Mouse (Mus musculus): ENCODE data around the gene Olfr967. TPM values are rescaled to one million over a fixed set of nuclear protein-coding genes. Genes with fewer than 3 reads are reported as not detected.
"Not testable (repeated sequence)": the region's sequence is repeated elsewhere in the genome, so short reads cannot be mapped to it uniquely, and the experiment has no call there.

The Olfr967 gene
- polyA plus RNA-seq (2015; fragmentation: Nextera tagmentation; extraction: Ambion mirVana), result not detected in 2 replicates

DNA sequence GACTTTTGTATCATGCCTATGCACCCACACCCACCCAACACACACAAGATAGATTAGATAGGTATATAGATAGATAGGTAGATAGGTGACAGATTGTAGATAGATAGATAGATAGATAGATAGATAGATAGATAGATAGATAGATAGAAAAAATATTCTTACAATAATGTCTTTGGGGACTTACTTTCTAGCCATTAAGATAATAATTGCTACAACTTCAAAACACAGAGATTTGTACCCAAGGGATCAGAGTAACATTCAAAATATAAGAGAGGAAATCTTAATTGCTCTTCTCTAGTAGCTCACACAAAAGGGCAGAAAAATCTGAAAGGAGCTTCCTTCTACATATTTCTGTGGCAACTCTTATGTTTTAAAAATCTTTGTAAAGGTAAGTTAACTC is at the start of gene Olfr967:
Gene Olfr967, plus strand, starts transcription at position 301 of the 400 bp plus-strand sequence.
- Histone ChIP-seq H3K4me3 (no peak within 1 kb of the TSS), H3K36me3 (no peaks in the 10 kb centered on the region), H3K4me1 (no peaks in the 10 kb centered on the region), H3K4me2 (no peak within 1 kb of the TSS), H3K27me3 (replicated peaks) (no peaks in the 10 kb centered on the region), H3K9ac (no peak within 1 kb of the TSS), H3K9me3 (no peaks in the 10 kb centered on the region), H3K27ac (replicated peaks) (no peak within 1 kb of the TSS)
- ATAC-seq (ENCODE audit: extremely low read depth, insufficient number of reproducible peaks, low FRiP score, low TSS enrichment), result no peak

DNA sequence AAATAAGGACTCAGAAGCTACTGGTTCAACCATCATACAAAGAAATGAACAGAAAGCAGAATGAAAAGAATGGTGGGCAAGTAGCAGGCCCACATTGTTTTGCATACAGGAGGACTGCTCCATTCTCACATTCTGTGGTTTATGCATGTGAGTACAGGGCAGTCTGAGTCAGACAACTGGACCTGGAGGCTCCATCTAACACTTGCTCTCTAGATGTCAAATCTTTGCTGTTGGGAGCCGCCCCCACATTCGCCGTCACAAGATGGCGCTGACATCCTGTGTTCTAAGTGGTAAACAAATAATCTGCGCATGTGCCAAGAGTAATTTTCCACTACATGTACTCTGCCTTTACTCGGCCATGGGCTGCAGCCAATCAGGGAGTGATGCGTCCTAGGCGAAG is 44.9 kb upstream of the Olfr967 start:
- not testable (repeated sequence) for H3K27ac ChIP-seq (replicated peaks); H3K9ac ChIP-seq; H3K9me3 ChIP-seq; H3K4me3 ChIP-seq; H3K4me1 ChIP-seq; H3K4me2 ChIP-seq; H3K27me3 ChIP-seq (replicated peaks); H3K36me3 ChIP-seq; ATAC-seq (ENCODE audit: extremely low read depth, insufficient number of reproducible peaks, low FRiP score, low TSS enrichment)
- WGBS, result 81% methylated on average over 8 of the region's 8 CpGs

DNA sequence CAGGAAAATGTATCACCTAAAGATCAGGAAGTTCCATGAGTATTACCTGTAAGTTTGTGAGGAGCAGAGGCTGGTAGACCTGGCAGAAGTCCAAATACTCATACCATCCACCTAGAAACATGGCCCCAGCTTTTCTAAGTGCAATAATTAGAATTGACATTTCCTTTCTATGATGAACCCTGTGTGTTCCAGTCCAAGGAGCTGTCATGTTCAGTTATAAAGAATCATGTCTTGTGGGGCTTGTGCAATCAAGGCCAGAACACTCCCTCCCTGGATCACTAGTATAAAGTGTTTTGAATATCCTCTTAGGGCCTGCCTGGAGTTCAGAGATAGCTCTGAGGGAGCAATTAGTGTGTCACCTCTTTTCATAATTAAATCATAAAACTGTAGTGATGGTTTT is 39.0 kb upstream of the Olfr967 start, which contains the start of gene Olfr149:
Gene Olfr149, minus strand, starts transcription at position 101 of the 400 bp plus-strand sequence.
- Histone ChIP-seq H3K27ac (replicated peaks) (no peak within 1 kb of the TSS), H3K9me3 (no peaks in the 10 kb centered on the region), H3K4me3 (no peak within 1 kb of the TSS), H3K4me2 (no peak within 1 kb of the TSS), H3K27me3 (replicated peaks) (no peaks in the 10 kb centered on the region), H3K4me1 (0 out of 2 replicates have a peak, but pooled peaks cover 4% of the 10 kb centered on the region), H3K9ac (no peak within 1 kb of the TSS), H3K36me3 (no peaks in the 10 kb centered on the region)
- ATAC-seq (ENCODE audit: extremely low read depth, insufficient number of reproducible peaks, low FRiP score, low TSS enrichment), result no peak

DNA sequence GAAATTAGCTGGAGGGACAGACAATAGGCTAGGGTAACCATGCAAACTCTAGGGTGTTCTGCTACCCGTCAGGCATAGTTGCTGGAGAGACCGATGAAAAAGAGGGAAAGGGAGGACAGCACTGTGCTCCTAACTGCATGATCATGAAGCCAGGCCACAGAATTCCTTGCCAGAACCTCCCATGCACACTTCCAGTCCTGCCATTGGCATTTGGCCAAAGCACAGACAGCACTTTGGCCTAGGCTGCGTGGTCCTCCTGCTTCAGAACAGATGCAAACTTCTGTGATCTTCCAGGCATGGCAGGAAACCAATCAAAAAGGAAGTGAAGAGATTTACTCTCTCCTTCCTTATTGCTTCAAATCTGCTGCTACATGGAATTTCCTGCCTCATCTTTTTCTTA is 37.1 kb upstream of the Olfr967 start:
- no peaks in the 10 kb centered on the region for H3K27me3 ChIP-seq (replicated peaks)
- WGBS, result 44% methylated on average over 3 of the region's 3 CpGs
- no peak overlapping the region for H3K4me3 ChIP-seq
- H3K9me3 ChIP-seq, result no peaks in the 10 kb centered on the region
- H3K27ac ChIP-seq (replicated peaks), result no peak overlapping the region; the same call in 1 of the 2 replicates
- 0 out of 2 replicates have a peak, but pooled peaks cover 4% of the 10 kb centered on the region for H3K4me1 ChIP-seq
- no peak overlapping the region for H3K4me2 ChIP-seq
- H3K36me3 ChIP-seq, result no peaks in the 10 kb centered on the region
- H3K9ac ChIP-seq, result no peak overlapping the region
- no peak for ATAC-seq (ENCODE audit: extremely low read depth, insufficient number of reproducible peaks, low FRiP score, low TSS enrichment)

DNA sequence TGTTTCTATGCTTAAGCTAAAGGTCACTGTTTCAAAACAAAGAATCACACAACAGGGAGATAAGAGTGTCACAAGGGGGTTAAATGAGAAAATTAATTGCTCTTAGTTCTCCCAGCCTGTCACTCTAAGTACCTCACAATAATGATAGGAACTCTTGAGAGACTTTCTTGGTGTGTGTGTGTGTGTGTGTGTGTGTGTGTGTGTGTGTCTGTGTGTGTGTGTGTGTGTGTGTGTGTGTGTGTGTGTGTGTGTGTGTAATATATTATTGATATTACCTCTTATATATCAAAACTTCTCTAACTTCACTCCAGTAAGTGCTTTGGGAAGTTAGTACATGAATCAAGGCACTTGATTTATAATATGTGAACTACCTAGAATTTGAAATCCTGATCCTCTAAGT is 35.0 kb upstream of the Olfr967 start, which contains the start of gene Olfr965:
Gene Olfr965, plus strand, starts transcription at position 301 of the 400 bp plus-strand sequence.
- Histone ChIP-seq H3K27ac (replicated peaks) (no peak within 1 kb of the TSS), H3K9me3 (no peaks in the 10 kb centered on the region)
- ATAC-seq (ENCODE audit: extremely low read depth, insufficient number of reproducible peaks, low FRiP score, low TSS enrichment), result no peak

DNA sequence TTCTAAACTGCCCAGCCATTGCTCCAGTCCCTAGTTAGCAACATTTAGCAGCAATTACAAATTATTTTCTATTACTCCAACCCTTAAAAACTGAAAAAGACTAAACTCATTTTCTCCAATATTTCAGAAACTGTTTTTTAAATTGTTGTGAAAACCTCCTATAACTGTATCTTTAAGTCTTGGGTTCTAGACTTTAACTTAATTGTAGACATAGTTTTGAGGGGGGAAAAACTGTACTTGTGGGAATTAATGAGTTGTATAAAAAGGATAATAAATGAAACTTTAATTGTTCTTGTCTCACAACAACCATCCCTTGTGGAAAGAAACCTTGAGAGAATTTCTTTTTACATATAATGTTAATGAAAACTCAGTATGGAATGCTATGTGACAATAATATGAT is 15.4 kb upstream of the Olfr967 start, which contains the start of gene Olfr150:
Gene Olfr150, plus strand, starts transcription at position 301 of the 400 bp plus-strand sequence.
- H3K36me3 ChIP-seq, result no peaks in the 10 kb centered on the region
- H3K27me3 ChIP-seq (replicated peaks), result no peaks in the 10 kb centered on the region
- H3K27ac ChIP-seq (replicated peaks), result no peak within 1 kb of the TSS
- no peak within 1 kb of the TSS for H3K9ac ChIP-seq
- H3K4me3 ChIP-seq, result no peak within 1 kb of the TSS
- H3K4me1 ChIP-seq, result no peaks in the 10 kb centered on the region
- H3K4me2 ChIP-seq, result no peak within 1 kb of the TSS
- H3K9me3 ChIP-seq, result no peaks in the 10 kb centered on the region
- no peak for ATAC-seq (ENCODE audit: extremely low read depth, insufficient number of reproducible peaks, low FRiP score, low TSS enrichment)

More for the DNA sequence above, 35.0 kb upstream of the Olfr967 start, which contains the start of gene Olfr965:
- Histone ChIP-seq H3K4me3 (no peak within 1 kb of the TSS), H3K36me3 (no peaks in the 10 kb centered on the region), H3K4me1 (0 out of 2 replicates have a peak, but pooled peaks cover 4% of the 10 kb centered on the region), H3K4me2 (no peak within 1 kb of the TSS), H3K27me3 (replicated peaks) (no peaks in the 10 kb centered on the region), H3K9ac (no peak within 1 kb of the TSS)

DNA sequence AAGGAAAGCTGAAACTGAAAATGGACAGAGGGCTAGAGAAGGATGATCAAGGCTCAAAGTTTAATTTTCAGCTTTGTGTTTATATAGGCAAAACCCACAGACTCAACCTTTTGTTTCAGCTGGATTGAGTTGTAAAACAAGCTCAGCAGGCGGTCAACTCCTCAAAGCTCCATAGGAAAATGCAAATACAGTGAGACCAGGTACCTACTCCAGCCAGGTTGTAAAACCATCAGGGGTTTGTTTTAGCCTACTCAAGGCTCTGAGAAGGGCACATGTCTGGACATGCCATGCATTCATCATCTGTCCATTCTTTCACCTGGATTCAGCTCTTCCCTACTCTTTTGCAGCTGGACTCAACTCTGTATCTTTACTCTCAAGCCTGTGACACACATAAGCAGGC is 5.3 kb upstream of the Olfr967 start:
- no peak overlapping the region for H3K4me2 ChIP-seq
- no peak overlapping the region for H3K4me3 ChIP-seq
- no peaks in the 10 kb centered on the region for H3K27me3 ChIP-seq (replicated peaks)
- WGBS, result 69% methylated on average over 1 of the region's 1 CpGs
- no peaks in the 10 kb centered on the region for H3K9me3 ChIP-seq
- H3K27ac ChIP-seq (replicated peaks), result no peak overlapping the region
- H3K36me3 ChIP-seq, result no peaks in the 10 kb centered on the region
- H3K4me1 ChIP-seq, result no peaks in the 10 kb centered on the region
- no peak for ATAC-seq (ENCODE audit: extremely low read depth, insufficient number of reproducible peaks, low FRiP score, low TSS enrichment)
- no peak overlapping the region for H3K9ac ChIP-seq

DNA sequence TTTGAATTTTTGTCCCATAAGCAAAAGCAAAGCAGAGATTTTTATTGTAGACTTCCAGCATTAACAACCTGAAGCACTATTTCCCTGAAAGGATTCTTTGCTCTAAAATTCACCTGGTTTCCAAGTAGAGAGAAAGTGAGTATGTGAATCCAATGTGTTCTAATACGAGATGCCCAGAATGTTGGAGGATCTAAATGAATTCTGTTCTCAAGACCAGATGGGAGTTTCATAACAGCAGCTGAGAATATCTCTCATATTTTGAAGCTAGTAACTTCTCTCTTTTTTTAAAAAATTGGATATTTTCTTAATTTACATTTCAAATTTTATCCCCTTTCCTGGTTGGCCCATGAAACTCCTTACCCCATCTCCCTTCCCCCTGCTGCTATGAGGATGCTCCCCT is 379 bp downstream of the Olfr967 start:
- H3K9me3 ChIP-seq, result no peaks in the 10 kb centered on the region
- no peak overlapping the region for H3K9ac ChIP-seq
- H3K27ac ChIP-seq (replicated peaks), result no peak overlapping the region
- no peaks in the 10 kb centered on the region for H3K27me3 ChIP-seq (replicated peaks)
- no peaks in the 10 kb centered on the region for H3K36me3 ChIP-seq
- H3K4me3 ChIP-seq, result no peak overlapping the region
- no peak overlapping the region for H3K4me2 ChIP-seq
- H3K4me1 ChIP-seq, result no peaks in the 10 kb centered on the region
- WGBS, result 69% methylated on average over 1 of the region's 1 CpGs
- ATAC-seq (ENCODE audit: extremely low read depth, insufficient number of reproducible peaks, low FRiP score, low TSS enrichment), result no peak

DNA sequence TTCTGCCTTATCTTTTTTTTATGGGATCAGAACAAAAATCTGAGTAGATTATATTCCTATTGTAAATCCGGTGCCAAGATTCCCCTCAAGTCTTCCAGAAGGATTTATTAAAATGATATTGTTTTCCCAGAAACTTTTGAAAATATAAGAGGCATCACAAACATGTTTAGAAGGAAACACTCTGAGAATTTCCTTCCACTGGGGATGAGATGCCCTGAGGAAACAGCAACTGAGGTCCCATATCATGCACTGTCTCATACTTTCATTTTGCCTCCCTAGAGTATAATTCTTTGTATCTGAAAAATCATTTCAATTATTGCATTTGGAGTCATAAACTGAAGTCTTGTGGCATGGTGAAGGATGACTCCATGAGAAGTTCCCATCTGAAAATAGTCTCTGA is 37.1 kb downstream of the Olfr967 start, which contains the start of gene Olfr968:
Gene Olfr968, minus strand, starts transcription at position 101 of the 400 bp plus-strand sequence.
- 66% methylated on average over 1 of the region's 1 CpGs for WGBS
- no peaks in the 10 kb centered on the region for H3K36me3 ChIP-seq
- no peaks in the 10 kb centered on the region for H3K27me3 ChIP-seq (replicated peaks)
- H3K4me3 ChIP-seq, result no peak within 1 kb of the TSS
- H3K4me2 ChIP-seq, result no peak within 1 kb of the TSS
- no peaks in the 10 kb centered on the region for H3K9me3 ChIP-seq
- H3K9ac ChIP-seq, result no peak within 1 kb of the TSS
- H3K4me1 ChIP-seq, result no peaks in the 10 kb centered on the region
- H3K27ac ChIP-seq (replicated peaks), result no peak within 1 kb of the TSS
- no peak for ATAC-seq (ENCODE audit: extremely low read depth, insufficient number of reproducible peaks, low FRiP score, low TSS enrichment)

DNA sequence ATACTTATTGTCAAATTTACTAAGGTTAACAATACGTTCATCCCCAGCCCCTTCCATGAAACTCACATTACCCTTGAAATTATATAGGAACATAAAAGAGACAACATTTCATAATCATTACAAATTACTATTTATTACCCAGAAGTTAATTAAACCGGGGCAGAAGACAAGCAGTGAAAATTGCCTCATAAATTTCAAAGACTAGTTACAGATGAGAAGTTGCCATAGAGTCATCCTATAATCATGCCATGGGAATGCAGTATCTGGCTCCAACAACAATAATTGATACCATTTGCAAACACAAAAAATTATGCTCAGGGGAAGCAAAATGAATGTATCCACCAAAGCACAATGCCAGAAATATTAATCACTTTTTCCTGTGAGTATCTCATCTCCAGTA is 44.5 kb downstream of the Olfr967 start, which contains the start of gene Olfr969:
Gene Olfr969, plus strand, starts transcription at position 388 of the 400 bp plus-strand sequence.
- Histone ChIP-seq H3K27me3 (replicated peaks) (no peaks in the 10 kb centered on the region), H3K36me3 (no peaks in the 10 kb centered on the region), H3K4me2 (no peak within 1 kb of the TSS), H3K9me3 (no peaks in the 10 kb centered on the region), H3K4me1 (no peaks in the 10 kb centered on the region), H3K27ac (replicated peaks) (no peak within 1 kb of the TSS), H3K9ac (no peak within 1 kb of the TSS), H3K4me3 (no peak within 1 kb of the TSS)
- 60% methylated on average over 2 of the region's 2 CpGs for WGBS
- ATAC-seq (ENCODE audit: extremely low read depth, insufficient number of reproducible peaks, low FRiP score, low TSS enrichment), result no peak
